Mouse (Mus musculus): Measurements from ENCODE around the gene Rgsl1. TPM values are rescaled to one million over a fixed set of nuclear protein-coding genes. Genes with fewer than 3 reads are reported as not detected.
A peak's percentile ranks its signal among the peaks of the same experiment; 100 is the strongest.
"Not testable (repeated sequence)": the region's sequence is repeated elsewhere in the genome, so short reads cannot be mapped to it uniquely, and the experiment has no call there.

The Rgsl1 gene
- total RNA-seq, 2 experiments from 2014 or later = not detected

DNA sequence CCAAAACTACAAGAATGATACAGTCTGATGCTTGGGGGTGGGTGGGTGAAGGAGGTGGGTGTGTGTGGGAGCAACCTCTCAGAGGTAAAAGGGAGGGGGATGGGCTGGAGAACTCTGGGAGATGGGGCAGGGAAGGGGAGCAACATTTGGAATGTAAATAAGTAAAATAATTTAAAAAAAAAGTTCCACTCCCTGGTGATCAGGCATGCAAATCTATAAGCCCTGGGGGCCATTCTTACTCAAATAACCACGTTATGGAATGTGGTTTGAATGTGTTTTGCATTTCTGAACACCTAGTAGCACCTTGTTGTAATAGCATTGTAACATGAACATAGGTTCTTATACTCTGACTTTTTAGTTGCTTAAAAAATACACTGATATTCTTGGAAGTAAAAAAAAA lies 60.6 kb downstream of the Rgsl1 start:
- intact Hi-C loops (cut with DNase I; ENCODE audit: low total_unique reads) = no loop called here
- no peak for DNase-seq

DNA sequence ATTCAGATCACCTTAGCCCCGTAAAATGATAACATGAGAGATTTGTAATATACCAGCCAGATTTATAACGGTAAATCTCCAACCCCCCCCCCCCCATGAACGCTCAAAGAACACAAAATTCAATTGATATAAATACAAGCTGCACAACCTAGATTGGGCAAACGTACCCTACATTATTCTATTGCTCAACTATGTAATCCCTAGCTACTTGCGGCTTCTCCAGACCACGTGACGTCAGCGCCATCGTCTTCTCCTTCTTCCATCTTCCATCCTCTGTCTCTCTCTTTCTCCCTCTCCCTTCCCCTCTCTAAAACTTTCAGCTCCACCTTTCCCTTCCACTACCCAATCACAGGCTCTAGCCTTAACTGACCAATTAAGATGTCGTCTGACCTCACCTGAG lies 65.7 kb downstream of the Rgsl1 start:
- intact Hi-C loops (cut with DNase I; ENCODE audit: low total_unique reads) = no loop called here
- DNase-seq = no peak

DNA sequence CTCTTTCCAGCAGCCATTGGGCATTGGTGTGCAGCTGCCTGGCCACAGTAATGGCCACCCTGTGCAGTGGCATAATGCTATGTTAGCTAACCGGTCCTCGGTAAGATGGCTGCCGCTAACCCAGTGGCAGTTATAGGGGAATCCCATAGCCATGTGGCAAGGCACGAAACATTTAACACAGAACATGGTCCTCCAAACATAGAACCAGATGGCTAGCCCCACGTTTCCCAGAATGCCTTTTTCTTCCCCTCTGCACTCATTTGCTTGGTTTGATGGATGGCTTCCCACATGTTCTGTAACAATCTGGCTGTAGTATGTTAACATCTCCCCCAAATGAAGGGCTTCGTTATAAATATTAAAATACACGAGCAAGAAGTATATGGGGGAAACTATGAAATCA lies 67.7 kb downstream of the Rgsl1 start:
- DNase-seq = no peak
- intact Hi-C loops (cut with DNase I; ENCODE audit: low total_unique reads) = no loop called here

DNA sequence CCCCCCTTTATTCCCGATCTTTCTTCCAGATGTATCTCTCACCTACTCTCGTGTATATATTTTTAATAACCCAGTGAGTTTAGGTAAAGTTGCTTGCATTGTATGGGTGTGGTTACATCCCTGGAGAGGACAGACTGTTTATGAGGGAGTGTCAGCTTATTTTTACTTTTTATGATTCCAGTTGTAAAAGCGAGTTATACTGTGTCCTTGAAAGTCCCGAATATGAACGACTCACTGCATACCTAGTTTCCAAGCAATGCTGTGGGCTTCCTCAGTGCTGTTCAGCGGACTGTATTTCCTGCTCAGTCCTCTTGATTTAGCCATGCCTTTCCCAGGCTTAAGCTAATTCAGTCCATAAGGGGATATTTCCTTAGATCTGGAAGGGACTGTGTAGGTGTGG lies 68.8 kb downstream of the Rgsl1 start:
- no peak for DNase-seq
- intact Hi-C loops (cut with DNase I; ENCODE audit: low total_unique reads) = no loop called here

DNA sequence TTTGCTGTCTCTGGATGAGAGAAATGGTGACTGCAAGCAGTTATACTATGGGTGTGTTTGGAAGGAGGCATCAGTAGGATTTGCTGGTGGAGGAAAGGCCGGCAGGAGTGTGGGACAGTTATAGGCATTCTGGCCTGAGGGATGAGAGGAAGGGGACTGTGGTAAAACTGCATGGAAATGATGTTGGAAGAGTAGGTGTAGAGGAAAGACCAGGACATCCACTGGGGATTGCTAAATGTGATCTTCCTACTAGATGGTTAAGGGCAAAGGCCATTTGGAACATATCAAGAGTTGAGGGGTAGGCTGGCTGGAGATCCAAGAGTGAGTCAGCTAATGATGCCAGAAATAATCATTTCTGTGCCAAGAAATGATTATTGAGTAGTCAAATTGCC lies 73.2 kb downstream of the Rgsl1 start:
- intact Hi-C loops (cut with DNase I; ENCODE audit: low total_unique reads) = no loop called here

DNA sequence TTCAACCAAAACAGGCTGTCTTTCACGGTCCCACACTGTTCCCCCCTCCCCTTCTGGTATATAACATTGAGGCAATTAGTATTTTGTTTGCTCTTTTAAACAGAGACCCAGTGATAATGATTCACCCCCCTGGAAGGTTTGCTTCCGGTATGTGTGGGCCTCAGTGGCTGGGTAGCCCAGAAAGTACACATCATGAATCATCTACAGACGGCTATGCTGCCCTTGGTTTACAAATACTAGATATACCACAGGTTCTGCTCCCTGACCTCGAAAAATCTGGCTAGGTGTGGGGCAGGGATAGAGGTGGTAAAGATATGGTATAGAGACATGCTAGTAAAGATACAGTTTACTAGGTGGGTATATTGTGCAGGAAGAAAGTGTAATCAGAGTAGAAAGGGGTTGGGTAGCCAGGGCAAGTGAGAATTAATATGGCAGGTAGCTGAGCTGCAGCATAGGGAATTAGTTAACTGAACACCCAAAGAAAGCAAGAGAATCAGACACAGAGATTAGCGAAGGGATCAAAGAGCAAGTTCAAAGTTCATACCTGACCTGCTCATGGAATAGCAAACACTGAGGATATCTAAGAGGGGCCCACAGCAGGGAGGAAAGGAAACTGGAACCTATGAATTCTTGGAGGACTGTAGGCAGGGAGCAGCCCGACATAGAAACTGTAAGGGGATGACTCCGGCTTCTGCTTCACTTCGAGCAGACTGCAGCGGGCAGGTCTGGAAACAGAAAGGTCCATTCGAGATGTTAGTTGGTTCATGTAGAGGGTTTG lies 73.8 kb downstream of the Rgsl1 start:
- intact Hi-C loops (cut with DNase I; ENCODE audit: low total_unique reads) = no loop called here
- DNase-seq = no peak

More for the DNA sequence above, 73.2 kb downstream of the Rgsl1 start:
- no peak for DNase-seq

DNA sequence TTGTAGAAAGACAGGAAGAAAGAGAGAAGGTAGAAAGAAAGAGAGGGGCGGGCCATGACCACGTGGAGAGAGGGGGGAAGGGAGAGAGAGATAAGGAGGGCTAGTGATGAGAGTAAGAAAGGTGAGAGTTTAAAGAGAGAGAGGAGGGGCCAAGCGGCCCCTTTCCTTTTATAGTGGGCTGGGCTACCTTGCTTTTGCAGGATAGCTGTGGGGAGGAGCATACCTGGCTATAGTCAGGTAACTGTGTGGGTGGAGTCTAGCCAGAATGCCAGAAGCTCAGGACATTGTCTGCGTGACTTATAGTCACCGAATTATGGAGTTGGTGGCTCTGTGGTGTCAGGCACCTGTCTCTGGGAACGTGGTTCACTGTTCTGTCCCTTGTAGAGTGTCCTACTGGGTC lies 74.4 kb downstream of the Rgsl1 start:
- intact Hi-C loops (cut with DNase I; ENCODE audit: low total_unique reads) = not testable (repeated sequence)

DNA sequence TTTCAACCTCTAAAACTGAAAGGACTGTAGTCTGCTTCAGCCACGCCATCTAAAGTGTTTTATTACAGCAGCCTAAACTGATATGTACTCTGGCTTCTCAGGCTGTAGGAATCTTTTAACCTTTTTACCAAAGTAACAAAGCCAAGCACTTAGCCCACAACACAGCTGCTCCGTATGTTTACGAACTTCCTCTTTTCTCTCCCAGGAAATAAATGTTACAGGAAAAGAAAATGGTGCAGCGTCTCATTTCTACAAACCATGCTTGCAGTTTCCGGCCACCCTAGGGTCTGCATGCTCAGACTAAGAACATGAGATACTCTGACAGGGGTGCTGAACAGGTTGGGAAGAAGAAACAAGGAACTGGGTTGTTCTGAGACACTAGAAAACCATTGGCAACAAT lies 75.5 kb downstream of the Rgsl1 start:
- intact Hi-C loops (cut with DNase I; ENCODE audit: low total_unique reads) = no loop called here
- no peak for DNase-seq

More for the DNA sequence above, 74.4 kb downstream of the Rgsl1 start:
- DNase-seq = not testable (repeated sequence)

DNA sequence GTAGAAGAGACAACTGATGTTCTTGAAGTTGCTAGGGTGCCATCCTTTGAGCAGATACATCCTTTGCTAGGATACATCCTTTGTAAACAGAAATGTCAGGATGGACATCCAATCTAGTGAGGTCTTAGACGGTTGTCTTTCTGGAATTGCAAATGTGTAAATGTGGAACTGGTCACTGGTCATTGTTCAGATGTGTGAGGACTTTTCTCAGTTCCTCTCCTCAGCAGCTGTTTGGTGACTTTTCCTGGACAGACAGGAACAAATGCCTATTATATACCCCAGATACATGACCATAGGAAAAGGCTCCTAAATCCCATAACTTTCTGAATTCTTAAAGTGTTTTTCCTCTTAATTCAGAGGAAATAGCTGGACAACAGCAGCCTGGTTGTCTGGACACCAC lies 76.7 kb downstream of the Rgsl1 start:
- DNase-seq = no peak
- intact Hi-C loops (cut with DNase I; ENCODE audit: low total_unique reads) = no loop called here

DNA sequence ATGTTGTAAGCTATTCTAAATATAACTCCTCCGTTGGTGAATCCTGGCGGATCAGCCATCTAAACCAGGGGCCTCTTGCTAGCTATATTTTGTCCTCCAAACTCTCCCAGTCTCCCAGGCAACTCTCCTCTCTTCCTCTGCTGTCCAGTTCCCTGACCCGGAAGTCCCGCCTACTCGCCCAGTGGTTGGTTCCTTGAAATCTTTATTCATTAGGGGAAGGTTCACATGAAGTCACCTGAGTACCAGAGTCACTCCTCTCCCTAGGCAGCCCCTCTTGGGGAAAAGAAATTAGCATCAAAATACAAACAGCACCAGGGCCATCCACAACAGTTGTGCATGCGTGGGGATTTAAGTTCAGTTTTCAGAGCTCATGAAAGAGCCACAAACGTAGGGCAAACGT lies 77.6 kb downstream of the Rgsl1 start:
- intact Hi-C loops (cut with DNase I; ENCODE audit: low total_unique reads) = no loop called here
- DNase-seq = no peak

DNA sequence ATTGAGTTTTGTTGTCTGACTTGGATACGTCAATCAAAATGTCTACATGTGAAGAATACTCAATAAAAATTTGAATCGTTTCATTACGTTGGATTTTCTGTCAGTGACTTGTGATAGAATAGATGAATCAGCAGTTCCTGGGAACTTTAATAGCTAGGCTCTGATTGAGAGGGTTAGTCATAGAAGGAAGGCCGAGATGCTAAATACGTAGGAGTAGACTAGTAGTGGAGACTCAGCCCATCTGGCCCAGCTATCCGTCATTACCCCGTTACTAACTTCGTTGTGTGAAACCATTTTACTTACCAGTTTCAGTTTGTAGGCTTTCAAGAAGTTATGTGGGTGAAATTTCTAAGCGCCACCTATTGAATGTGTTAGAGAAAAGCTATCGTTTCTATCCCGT lies 79.8 kb downstream of the Rgsl1 start:
- no peak for DNase-seq
- intact Hi-C loops (cut with DNase I; ENCODE audit: low total_unique reads) = no loop called here

DNA sequence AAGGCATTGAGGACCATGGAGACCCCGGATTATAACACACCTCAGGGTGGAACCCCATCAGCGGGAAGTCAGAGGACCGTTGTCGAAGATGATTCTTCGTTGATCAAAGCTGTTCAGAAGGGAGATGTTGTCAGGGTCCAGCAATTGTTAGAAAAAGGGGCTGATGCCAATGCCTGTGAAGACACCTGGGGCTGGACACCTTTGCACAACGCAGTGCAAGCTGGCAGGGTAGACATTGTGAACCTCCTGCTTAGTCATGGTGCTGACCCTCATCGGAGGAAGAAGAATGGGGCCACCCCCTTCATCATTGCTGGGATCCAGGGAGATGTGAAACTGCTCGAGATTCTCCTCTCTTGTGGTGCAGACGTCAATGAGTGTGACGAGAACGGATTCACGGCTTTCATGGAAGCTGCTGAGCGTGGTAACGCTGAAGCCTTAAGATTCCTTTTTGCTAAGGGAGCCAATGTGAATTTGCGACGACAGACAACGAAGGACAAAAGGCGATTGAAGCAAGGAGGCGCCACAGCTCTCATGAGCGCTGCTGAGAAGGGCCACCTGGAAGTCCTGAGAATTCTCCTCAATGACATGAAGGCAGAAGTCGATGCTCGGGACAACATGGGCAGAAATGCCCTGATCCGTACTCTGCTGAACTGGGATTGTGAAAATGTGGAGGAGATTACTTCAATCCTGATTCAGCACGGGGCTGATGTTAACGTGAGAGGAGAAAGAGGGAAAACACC lies 90.0 kb downstream of the Rgsl1 start:
- no peak for DNase-seq
- intact Hi-C loops (cut with DNase I; ENCODE audit: low total_unique reads) = no loop called here

DNA sequence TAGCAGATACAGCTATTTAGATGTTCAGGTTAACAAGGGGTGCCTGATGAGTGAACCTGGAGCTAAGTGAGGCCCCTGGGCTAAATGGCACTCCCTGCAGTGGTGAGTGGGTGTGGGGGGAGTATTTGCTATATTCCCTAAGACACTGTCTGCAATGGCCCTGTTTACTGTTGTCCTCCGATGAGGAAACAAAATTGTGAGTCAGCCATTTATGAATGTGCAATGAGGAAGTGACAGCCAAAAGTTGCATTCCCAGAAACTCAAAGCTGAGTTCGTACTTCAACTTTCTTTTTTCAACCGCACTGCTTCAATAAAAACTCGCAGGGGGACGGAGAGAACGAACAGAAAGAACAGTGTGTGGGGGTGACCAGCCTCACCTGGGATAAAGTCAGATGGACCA lies 91.4 kb downstream of the Rgsl1 start:
- intact Hi-C loops (cut with DNase I; ENCODE audit: low total_unique reads) = no loop called here
- DNase-seq = no peak

DNA sequence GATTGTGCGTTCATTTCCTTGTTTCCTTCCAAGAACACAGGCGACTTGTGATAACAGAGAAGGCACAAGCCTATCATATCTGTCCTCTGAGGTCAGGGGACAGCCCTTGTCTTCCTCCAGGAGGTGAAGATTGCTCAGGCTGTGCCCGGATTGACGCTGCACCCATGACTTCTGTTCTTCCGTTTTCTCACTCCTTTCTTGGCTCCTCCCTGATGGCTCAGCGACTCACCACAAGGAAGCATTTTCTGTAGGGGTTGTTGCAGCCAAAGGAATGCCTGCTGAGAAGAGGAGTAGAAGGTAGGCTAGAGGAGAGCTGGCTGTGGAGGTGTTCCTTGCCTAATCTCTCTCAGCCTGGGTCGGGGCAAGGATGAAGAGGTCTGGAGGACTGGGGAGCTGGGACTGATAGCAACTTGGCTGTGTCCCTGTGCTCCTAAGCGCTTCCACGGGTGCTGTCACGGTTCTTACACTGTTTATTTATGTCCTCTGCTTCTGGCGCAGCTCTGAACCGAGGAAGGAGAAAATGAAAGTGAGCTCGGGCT lies 92.1 kb downstream of the Rgsl1 start:
- intact Hi-C loops (cut with DNase I; ENCODE audit: low total_unique reads) = no loop called here

DNA sequence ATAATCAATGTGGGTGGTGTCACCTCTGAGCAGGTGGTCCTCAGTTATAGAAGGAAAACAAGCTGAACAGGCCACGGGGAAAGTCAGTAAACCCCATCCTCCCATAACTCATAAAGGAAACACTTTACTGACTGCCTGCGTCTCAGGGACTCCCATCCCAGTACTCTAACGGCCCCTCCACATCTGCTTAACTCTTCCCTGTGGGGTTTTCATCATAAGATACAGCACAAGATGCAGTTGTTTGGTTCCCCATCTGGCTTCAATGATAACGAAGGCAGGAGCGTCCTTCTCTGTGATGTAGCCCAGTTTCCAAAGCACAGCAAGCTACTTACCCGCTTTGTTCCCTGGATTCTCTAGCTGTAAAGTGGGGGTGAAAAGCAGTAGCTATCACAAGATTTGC lies 93.9 kb downstream of the Rgsl1 start:
- no peak for DNase-seq
- intact Hi-C loops (cut with DNase I; ENCODE audit: low total_unique reads) = no loop called here

More for the DNA sequence above, 92.1 kb downstream of the Rgsl1 start:
- peak; percentile 23 for DNase-seq

DNA sequence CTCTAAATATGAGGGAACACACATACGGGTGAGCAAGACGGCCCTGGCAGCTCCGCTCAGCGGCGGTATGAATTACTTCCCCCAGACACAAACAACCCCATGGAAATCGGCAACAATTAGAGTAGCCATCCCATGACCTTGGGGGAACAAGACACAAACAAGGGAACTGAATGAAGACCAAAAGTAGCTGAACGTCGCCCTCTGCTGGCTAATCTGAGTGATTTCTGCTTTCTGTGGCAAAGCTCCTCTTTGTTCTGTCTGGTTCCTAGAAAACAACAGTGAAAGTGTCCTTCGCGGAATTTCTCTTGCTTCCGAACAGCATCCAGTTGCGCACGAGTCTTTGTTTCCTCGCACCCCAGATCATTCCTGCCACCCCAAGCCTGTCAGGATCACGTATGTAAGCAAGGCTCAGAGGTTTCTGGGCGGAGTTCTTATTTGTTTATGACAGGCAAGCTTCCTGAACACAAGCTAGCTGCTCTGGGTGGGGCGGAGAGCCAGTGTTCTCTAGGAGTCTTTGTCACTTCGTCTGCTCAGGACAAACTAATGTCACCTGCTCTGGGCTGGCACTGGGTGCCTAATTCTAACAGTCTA lies 94.6 kb downstream of the Rgsl1 start, which contains the start of gene Rnasel:
Rnasel (plus strand) TSS at position 216 of the 591 bp plus-strand sequence.
- intact Hi-C loops (cut with DNase I; ENCODE audit: low total_unique reads) = no loop called here
- DNase-seq = peak; percentile 58

DNA sequence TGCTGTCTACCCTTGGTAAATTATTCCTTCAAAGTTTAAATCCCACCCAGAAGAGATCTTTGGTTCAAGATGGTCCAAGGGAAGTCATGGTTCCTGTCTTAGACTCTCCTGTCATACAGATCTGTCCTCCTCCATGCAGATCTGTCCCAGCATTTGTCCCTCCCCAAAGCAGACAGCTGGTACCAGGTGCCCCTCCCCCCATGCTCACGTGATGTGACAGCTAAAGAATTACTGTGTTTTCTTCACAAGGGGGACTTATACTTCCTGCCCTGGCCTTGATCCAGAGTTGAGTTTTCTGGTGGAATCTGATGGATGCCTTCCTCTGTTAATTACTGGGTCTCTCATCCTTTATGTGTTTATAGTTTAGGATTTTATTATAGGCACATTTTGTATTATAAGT lies 95.4 kb downstream of the Rgsl1 start:
- intact Hi-C loops (cut with DNase I; ENCODE audit: low total_unique reads) = no loop called here
- DNase-seq = peak; percentile 56

DNA sequence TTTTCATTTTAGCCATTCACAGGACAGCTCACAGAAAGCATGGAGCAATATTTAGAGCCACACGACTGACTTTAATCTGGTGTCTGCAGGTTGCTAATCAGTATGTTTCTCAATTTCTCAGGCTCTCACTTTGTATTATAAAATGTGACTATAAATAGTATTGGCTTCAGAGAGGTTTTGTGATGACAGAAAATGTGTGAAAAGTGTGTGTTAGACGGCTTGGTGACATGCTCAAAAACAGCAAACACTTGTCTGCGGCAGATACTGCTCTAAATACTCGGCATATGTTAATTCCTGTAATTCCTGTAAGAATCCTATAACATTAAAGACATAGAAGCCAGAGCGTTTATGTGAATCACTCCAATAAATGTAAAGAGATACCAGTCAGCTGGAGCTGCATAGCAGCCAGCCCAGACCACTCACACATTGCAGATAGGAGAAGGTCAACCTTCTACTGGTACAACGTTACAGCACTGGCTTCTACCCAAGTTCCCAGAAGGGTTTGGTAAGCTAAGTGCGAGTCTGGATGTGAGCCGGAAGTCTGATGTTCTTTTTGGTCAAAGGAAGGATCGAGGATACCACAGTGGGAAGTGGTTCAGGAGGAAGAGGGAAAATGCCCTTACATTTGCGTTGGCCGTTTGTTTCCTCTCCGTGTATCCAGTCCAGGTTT lies 95.9 kb downstream of the Rgsl1 start:
- no peak for DNase-seq
- intact Hi-C loops (cut with DNase I; ENCODE audit: low total_unique reads) = no loop called here

DNA sequence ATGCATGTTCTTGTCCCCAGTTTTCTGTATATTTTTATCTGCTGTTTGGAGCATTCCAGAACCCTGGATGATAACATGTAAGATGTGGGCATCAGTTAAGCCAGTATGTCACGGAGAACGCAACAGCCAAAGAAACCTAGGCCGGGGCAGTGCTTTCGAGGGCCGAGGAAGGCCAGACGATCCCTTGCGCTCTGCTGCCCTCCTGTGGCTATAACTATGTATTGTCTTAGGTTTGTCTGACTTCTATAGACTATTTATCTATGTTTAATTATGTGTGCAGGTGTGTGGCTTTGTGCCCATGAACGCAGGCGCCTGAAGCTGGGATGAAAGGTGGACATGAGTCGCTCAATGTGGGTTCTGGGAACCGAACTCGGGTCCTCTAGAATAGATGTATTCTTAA lies 97.2 kb downstream of the Rgsl1 start:
- intact Hi-C loops (cut with DNase I; ENCODE audit: low total_unique reads) = no loop called here
- peak; percentile 70 for DNase-seq

DNA sequence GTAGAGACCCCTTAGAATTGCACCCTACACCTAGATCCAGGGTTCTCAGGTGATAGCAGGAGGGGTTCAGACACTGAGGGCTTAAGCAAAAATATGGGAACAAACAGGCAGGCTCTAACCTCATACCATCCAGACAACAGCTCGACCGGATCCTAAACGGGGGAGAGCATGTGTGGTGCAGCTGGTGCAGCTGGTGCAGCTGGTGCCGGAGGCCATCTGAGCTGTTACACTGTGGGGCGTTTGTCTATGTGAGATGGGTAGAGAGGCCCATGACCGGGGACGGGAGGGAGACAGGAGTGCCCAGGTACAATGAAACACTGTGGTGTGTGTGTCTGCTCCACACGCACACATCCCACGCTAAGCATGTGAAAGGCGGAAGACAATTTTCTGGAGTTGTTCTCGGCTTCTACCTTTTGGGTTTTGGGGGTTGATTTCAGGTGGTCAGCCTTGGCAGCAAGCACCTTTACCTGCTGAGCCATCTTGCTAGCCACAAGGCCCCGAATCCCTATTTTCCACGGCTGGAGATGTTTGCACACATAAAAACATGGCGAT lies 97.7 kb downstream of the Rgsl1 start:
- no peak for DNase-seq
- intact Hi-C loops (cut with DNase I; ENCODE audit: low total_unique reads) = no loop called here
